Mouse (Mus musculus): Measurements from ENCODE around the gene Ptchd3. TPM values are rescaled to one million over a fixed set of nuclear protein-coding genes. Genes with fewer than 3 reads are reported as not detected.

Ptchd3 gene
- polyA plus RNA-seq, 1 experiment from 2014 or later = not detected

DNA sequence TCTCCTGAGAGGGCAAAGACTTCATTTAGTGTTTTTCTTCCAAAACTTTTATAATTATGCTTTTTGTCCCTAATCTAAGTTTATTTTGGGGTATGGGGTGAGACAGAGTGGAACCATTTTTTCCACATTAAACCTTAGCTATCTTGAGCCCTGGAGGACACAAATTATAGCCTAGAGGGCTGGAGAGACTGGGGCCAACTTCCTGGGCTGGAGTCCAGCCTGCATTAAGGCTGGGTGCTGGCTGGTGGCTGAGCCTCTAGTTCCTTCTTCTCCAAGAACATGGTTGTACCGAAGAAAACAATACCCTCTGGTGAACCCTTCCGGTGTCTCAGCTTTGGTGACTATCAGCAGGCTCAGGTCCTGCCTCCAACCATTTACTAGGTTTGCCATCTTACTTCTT, 27.3 kb upstream of the Ptchd3 start:
- Histone ChIP-seq H3K36me3 (no peaks in the 10 kb centered on the region), H3K9me3 (replicated peaks) (no peaks in the 10 kb centered on the region), H3K27ac (replicated peaks) (no peak overlapping the region), H3K4me1 (no peaks in the 10 kb centered on the region), H3K4me3 (no peak overlapping the region), H3K27me3 (ENCODE audit: low read depth, poor library complexity, severe bottlenecking) (no peaks in the 10 kb centered on the region)
- no peak for DNase-seq (ENCODE audit: low spot score)
- WGBS = 97% methylated on average over 2 of the region's 2 CpGs

- DNase-seq (ENCODE audit: low spot score) = no peak
- Histone ChIP-seq H3K27me3 (ENCODE audit: low read depth, poor library complexity, severe bottlenecking) (no peaks in the 10 kb centered on the region), H3K9me3 (replicated peaks) (no peaks in the 10 kb centered on the region), H3K27ac (replicated peaks) (no peak overlapping the region), H3K36me3 (no peaks in the 10 kb centered on the region), H3K4me1 (peaks cover 4% of the 10 kb centered on the region), H3K4me3 (no peak overlapping the region)
- WGBS = 93% methylated on average over 5 of the region's 5 CpGs
These were observed 25.6 kb upstream of the Ptchd3 start for GRCm38 (mm10) chr11:121804258-121805027.

DNA sequence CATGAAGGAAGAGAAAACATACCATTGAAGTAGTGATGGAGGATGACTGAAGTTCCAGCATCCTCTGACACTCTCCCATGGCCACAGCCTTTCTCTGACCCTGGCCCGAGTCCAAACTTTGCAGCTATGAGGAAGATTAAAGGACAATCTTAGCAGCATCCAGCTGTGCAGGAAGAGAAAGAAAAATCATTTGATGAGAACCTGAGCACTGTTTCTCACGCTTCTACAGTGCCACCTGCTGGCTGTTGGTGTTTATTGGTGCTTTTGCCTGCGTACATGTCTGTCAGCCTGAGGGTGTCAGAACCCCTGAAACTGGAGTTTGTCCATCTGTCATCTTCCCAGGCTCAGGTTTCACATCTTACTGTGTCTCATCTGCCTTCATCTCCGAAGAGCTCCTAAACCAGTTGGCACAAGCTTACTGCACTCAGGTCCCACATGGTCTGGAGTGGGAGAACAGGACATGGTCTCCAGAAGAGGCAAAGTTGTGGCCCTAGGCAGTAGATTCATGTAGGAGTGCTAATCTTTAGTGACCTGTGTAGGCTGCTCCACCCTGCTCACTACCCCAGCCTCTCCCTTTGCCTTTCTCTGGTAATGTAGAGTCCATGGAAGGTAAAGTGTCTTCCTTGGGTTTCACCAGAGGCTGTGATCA, 21.7 kb upstream of the Ptchd3 start:
- Histone ChIP-seq H3K27me3 (ENCODE audit: low read depth, poor library complexity, severe bottlenecking) (no peaks in the 10 kb centered on the region), H3K36me3 (no peaks in the 10 kb centered on the region), H3K4me3 (no peak overlapping the region), H3K4me1 (peaks cover 4% of the 10 kb centered on the region), H3K9me3 (replicated peaks) (no peaks in the 10 kb centered on the region), H3K27ac (replicated peaks) (0 out of 2 replicates have a peak overlapping the region, but pooled peaks have one; percentile 38)
- 7% methylated on average over 4 of the region's 4 CpGs for WGBS
- peak; percentile 74 for DNase-seq (ENCODE audit: low spot score)

GRCm38 (mm10) chr11:121808866-121809265, 21.2 kb upstream of the Ptchd3 start:
- 63% methylated on average over 1 of the region's 1 CpGs for WGBS
- no peaks in the 10 kb centered on the region for H3K27me3 ChIP-seq (ENCODE audit: low read depth, poor library complexity, severe bottlenecking)

GRCm38 (mm10) chr11:121845923-121846322, 15.9 kb downstream of the Ptchd3 start:
- 44% methylated on average over 2 of the region's 2 CpGs for WGBS
- H3K4me3 ChIP-seq = no peak overlapping the region
- H3K27me3 ChIP-seq (ENCODE audit: low read depth, poor library complexity, severe bottlenecking) = no peaks in the 10 kb centered on the region
- DNase-seq (ENCODE audit: low spot score) = no peak
- H3K4me1 ChIP-seq = peaks cover 9% of the 10 kb centered on the region
- H3K9me3 ChIP-seq (replicated peaks) = no peaks in the 10 kb centered on the region; the same call in 1 of the 2 replicates
- H3K36me3 ChIP-seq = no peaks in the 10 kb centered on the region
- H3K27ac ChIP-seq (replicated peaks) = no peak overlapping the region

More at GRCm38 (mm10) chr11:121808866-121809265, 21.2 kb upstream of the Ptchd3 start:
- DNase-seq (ENCODE audit: low spot score) = no peak
- Histone ChIP-seq H3K4me3 (no peak overlapping the region), H3K36me3 (no peaks in the 10 kb centered on the region), H3K4me1 (peaks cover 4% of the 10 kb centered on the region), H3K9me3 (replicated peaks) (no peaks in the 10 kb centered on the region), H3K27ac (replicated peaks) (no peak overlapping the region)

- Histone ChIP-seq H3K27ac (replicated peaks) (peak overlapping the region; percentile 90), H3K4me3 (peak overlapping the region; percentile 62), H3K36me3 (no peaks in the 10 kb centered on the region), H3K27me3 (ENCODE audit: low read depth, poor library complexity, severe bottlenecking) (no peaks in the 10 kb centered on the region), H3K4me1 (peaks cover 9% of the 10 kb centered on the region), H3K9me3 (replicated peaks) (peaks cover 4% of the 10 kb centered on the region; the same call in 1 of the 2 replicates)
- DNase-seq (ENCODE audit: low spot score) = peak; percentile 88
- WGBS = under 1% methylated on average over 11 of the region's 11 CpGs
These were observed 17.8 kb downstream of the Ptchd3 start for GRCm38 (mm10) chr11:121847790-121848299.

Other genes starting within 250 kb of the Ptchd3 start
- gene B3gntl1, start 157.1 kb upstream of the Ptchd3 start, polyA plus RNA-seq (2016; fragmentation: Nextera tagmentation; extraction: Ambion mirVana) = 7.2 and 7.7 TPM in 2 replicates
- 12.8 TPM in 2 replicates for gene Metrnl, start 128.7 kb upstream of the Ptchd3 start, polyA plus RNA-seq (2016; fragmentation: Nextera tagmentation; extraction: Ambion mirVana)